Mouse (Mus musculus): ENCODE results near the gene Oat. TPM values are rescaled to one million over a fixed set of nuclear protein-coding genes. Genes with fewer than 3 reads are reported as not detected.

Oat gene
- polyA plus RNA-seq, 1 experiment from 2014 or later = 290 TPM

GRCm38 (mm10) chr7:132559138-132559766, 16.9 kb downstream of the Oat start:
- no peak overlapping the region for H3K9ac ChIP-seq (ENCODE audit: low read length)
- no peaks in the 10 kb centered on the region; the same call in none of the 2 replicates for H3K4me1 ChIP-seq (replicated peaks; ENCODE audit: control insufficient read depth, insufficient read depth, low read length)
- no peak overlapping the region for H3K4me2 ChIP-seq (ENCODE audit: low read depth, low read length)
- H3K4me3 ChIP-seq (ENCODE audit: low read length) = no peak overlapping the region
- H3K27ac ChIP-seq (ENCODE audit: low read length) = no peak overlapping the region
- no peaks in the 10 kb centered on the region for H3K9me3 ChIP-seq (ENCODE audit: control insufficient read depth, low read length)
- peak; percentile 60 for ATAC-seq (ENCODE audit: low read depth)
- H3K36me3 ChIP-seq (ENCODE audit: control insufficient read depth, insufficient read depth, low read length) = peaks cover 53% of the 10 kb centered on the region
- H3K27me3 ChIP-seq (ENCODE audit: control insufficient read depth, insufficient read depth, low read depth, low read length) = no peaks in the 10 kb centered on the region
- 33% methylated on average over 3 of the region's 3 CpGs for WGBS

- ATAC-seq (ENCODE audit: low read depth) = no peak
- Histone ChIP-seq H3K4me1 (replicated peaks; ENCODE audit: control insufficient read depth, insufficient read depth, low read length) (no peaks in the 10 kb centered on the region; the same call in none of the 2 replicates), H3K4me2 (ENCODE audit: low read depth, low read length) (no peak overlapping the region), H3K27ac (ENCODE audit: low read length) (no peak overlapping the region), H3K4me3 (ENCODE audit: low read length) (no peak overlapping the region), H3K9ac (ENCODE audit: low read length) (no peak overlapping the region), H3K36me3 (ENCODE audit: control insufficient read depth, insufficient read depth, low read length) (peaks cover 44% of the 10 kb centered on the region), H3K9me3 (ENCODE audit: control insufficient read depth, low read length) (no peaks in the 10 kb centered on the region), H3K27me3 (ENCODE audit: control insufficient read depth, insufficient read depth, low read depth, low read length) (no peaks in the 10 kb centered on the region)
- 71% methylated on average over 7 of the region's 7 CpGs for WGBS
These were observed 18.0 kb downstream of the Oat start for GRCm38 (mm10) chr7:132558141-132558736.

DNA sequence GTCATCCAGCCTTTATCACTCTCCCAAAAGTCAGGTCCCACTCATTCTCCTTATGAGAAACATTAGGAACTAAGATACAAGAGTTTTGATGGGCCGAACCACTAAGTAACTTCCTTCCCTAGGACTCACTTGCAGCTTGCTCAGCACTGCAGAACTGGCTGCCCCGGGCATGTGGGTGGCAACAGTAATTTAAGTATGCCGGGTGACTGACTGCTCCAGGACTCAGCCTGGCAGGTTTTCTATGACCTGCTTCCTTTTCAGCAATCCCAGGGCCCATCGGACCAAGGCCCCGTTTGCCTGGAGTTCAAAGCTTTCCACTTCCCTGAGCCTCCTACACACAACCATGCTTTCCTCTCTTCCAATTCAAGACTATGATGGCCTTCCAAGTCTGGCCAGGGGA, 19.6 kb downstream of the Oat start:
- no peak overlapping the region for H3K9ac ChIP-seq (ENCODE audit: low read length)
- 82% methylated on average over 5 of the region's 5 CpGs for WGBS
- ATAC-seq (ENCODE audit: low read depth) = no peak

DNA sequence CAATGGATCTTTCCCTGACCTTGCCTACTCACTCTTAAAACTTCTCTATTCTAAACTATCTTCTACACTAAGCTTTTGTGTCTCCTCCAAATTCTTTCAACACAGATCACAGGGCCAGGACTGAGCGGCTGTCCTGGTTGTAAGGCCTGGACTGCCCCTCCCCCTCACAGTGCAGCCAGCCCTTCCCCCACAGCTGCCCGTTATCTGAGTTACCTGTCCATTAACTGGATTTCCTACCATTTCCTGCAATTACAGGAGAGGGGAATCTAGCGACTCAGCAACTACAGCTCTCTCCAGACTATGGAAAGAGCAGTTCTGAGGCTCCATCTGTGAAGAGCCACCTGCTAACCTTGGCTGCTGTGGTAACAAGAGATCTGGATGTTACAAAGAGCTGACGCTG, 20.3 kb downstream of the Oat start:
- Histone ChIP-seq H3K4me3 (ENCODE audit: low read length) (no peak overlapping the region), H3K4me2 (ENCODE audit: low read depth, low read length) (no peak overlapping the region), H3K27ac (ENCODE audit: low read length) (no peak overlapping the region), H3K36me3 (ENCODE audit: control insufficient read depth, insufficient read depth, low read length) (peaks cover 25% of the 10 kb centered on the region), H3K9me3 (ENCODE audit: control insufficient read depth, low read length) (no peaks in the 10 kb centered on the region), H3K27me3 (ENCODE audit: control insufficient read depth, insufficient read depth, low read depth, low read length) (no peaks in the 10 kb centered on the region), H3K4me1 (replicated peaks; ENCODE audit: control insufficient read depth, insufficient read depth, low read length) (no peaks in the 10 kb centered on the region; the same call in none of the 2 replicates), H3K9ac (ENCODE audit: low read length) (no peak overlapping the region)
- no peak for ATAC-seq (ENCODE audit: low read depth)
- 41% methylated on average over 4 of the region's 4 CpGs for WGBS

More for the DNA sequence above, 19.6 kb downstream of the Oat start:
- Histone ChIP-seq H3K9me3 (ENCODE audit: control insufficient read depth, low read length) (no peaks in the 10 kb centered on the region), H3K27me3 (ENCODE audit: control insufficient read depth, insufficient read depth, low read depth, low read length) (no peaks in the 10 kb centered on the region), H3K27ac (ENCODE audit: low read length) (no peak overlapping the region), H3K4me1 (replicated peaks; ENCODE audit: control insufficient read depth, insufficient read depth, low read length) (no peaks in the 10 kb centered on the region; the same call in none of the 2 replicates), H3K4me2 (ENCODE audit: low read depth, low read length) (no peak overlapping the region), H3K36me3 (ENCODE audit: control insufficient read depth, insufficient read depth, low read length) (peaks cover 30% of the 10 kb centered on the region), H3K4me3 (ENCODE audit: low read length) (no peak overlapping the region)

DNA sequence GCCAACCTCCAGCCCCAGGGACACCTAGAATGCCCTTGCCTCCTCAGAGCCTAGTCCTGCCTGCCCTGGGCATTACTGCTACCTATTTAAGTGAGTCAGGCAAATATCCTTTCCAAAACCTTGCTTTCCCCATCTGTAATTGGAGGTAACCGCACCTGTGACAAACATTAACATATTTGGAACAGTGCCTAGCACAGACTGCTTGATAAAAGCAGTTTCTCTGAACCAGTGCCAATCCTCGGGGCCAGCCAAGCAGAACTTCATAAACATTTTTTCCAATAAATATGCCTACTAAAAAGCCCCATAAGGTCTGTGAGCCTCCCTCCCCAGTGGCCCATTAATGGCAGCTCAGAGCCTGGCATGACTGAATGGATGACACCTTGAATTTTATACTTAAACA, 22.1 kb downstream of the Oat start:
- Histone ChIP-seq H3K27ac (ENCODE audit: low read length) (no peak overlapping the region), H3K4me3 (ENCODE audit: low read length) (no peak overlapping the region), H3K36me3 (ENCODE audit: control insufficient read depth, insufficient read depth, low read length) (peaks cover 15% of the 10 kb centered on the region), H3K4me2 (ENCODE audit: low read depth, low read length) (no peak overlapping the region), H3K4me1 (replicated peaks; ENCODE audit: control insufficient read depth, insufficient read depth, low read length) (no peaks in the 10 kb centered on the region; the same call in 1 of the 2 replicates), H3K9me3 (ENCODE audit: control insufficient read depth, low read length) (no peaks in the 10 kb centered on the region), H3K9ac (ENCODE audit: low read length) (no peak overlapping the region), H3K27me3 (ENCODE audit: control insufficient read depth, insufficient read depth, low read depth, low read length) (no peaks in the 10 kb centered on the region)
- ATAC-seq (ENCODE audit: low read depth) = no peak
- WGBS = 32% methylated on average over 2 of the region's 2 CpGs

- H3K4me1 ChIP-seq (replicated peaks; ENCODE audit: control insufficient read depth, insufficient read depth, low read length) = no peaks in the 10 kb centered on the region
- peak overlapping the region; percentile 58 for H3K9ac ChIP-seq (ENCODE audit: low read length)
- H3K9me3 ChIP-seq (ENCODE audit: control insufficient read depth, low read length) = no peaks in the 10 kb centered on the region
- H3K27me3 ChIP-seq (ENCODE audit: control insufficient read depth, insufficient read depth, low read depth, low read length) = no peaks in the 10 kb centered on the region
- under 1% methylated on average over 27 of the region's 27 CpGs for WGBS
- peak; percentile 98 for ATAC-seq (ENCODE audit: low read depth)
- peak overlapping the region; percentile 53 for H3K4me3 ChIP-seq (ENCODE audit: low read length)
- peak overlapping the region; percentile 78 for H3K4me2 ChIP-seq (ENCODE audit: low read depth, low read length)
- no peaks in the 10 kb centered on the region for H3K36me3 ChIP-seq (ENCODE audit: control insufficient read depth, insufficient read depth, low read length)
- H3K27ac ChIP-seq (ENCODE audit: low read length) = no peak overlapping the region
These were observed 24.7 kb downstream of the Oat start for GRCm38 (mm10) chr7:132551351-132552126.

GRCm38 (mm10) chr7:132547126-132547525, 29.1 kb downstream of the Oat start:
- Histone ChIP-seq H3K9me3 (ENCODE audit: control insufficient read depth, low read length) (no peaks in the 10 kb centered on the region), H3K4me1 (replicated peaks; ENCODE audit: control insufficient read depth, insufficient read depth, low read length) (no peaks in the 10 kb centered on the region), H3K9ac (ENCODE audit: low read length) (no peak overlapping the region), H3K27me3 (ENCODE audit: control insufficient read depth, insufficient read depth, low read depth, low read length) (no peaks in the 10 kb centered on the region), H3K4me2 (ENCODE audit: low read depth, low read length) (no peak overlapping the region), H3K36me3 (ENCODE audit: control insufficient read depth, insufficient read depth, low read length) (no peaks in the 10 kb centered on the region), H3K27ac (ENCODE audit: low read length) (no peak overlapping the region), H3K4me3 (ENCODE audit: low read length) (no peak overlapping the region)
- WGBS = 77% methylated on average over 3 of the region's 3 CpGs
- no peak for ATAC-seq (ENCODE audit: low read depth)

GRCm38 (mm10) chr7:132542427-132542826, 33.8 kb downstream of the Oat start:
- no peak overlapping the region for H3K4me3 ChIP-seq (ENCODE audit: low read length)
- H3K4me1 ChIP-seq (replicated peaks; ENCODE audit: control insufficient read depth, insufficient read depth, low read length) = no peaks in the 10 kb centered on the region
- no peak overlapping the region for H3K9ac ChIP-seq (ENCODE audit: low read length)
- no peaks in the 10 kb centered on the region for H3K9me3 ChIP-seq (ENCODE audit: control insufficient read depth, low read length)
- no peak overlapping the region for H3K4me2 ChIP-seq (ENCODE audit: low read depth, low read length)
- H3K36me3 ChIP-seq (ENCODE audit: control insufficient read depth, insufficient read depth, low read length) = no peaks in the 10 kb centered on the region
- WGBS = 43% methylated on average over 4 of the region's 4 CpGs
- H3K27ac ChIP-seq (ENCODE audit: low read length) = no peak overlapping the region
- no peaks in the 10 kb centered on the region for H3K27me3 ChIP-seq (ENCODE audit: control insufficient read depth, insufficient read depth, low read depth, low read length)
- no peak for ATAC-seq (ENCODE audit: low read depth)

GRCm38 (mm10) chr7:132541566-132541965, 34.6 kb downstream of the Oat start:
- Histone ChIP-seq H3K27ac (ENCODE audit: low read length) (no peak overlapping the region), H3K36me3 (ENCODE audit: control insufficient read depth, insufficient read depth, low read length) (no peaks in the 10 kb centered on the region), H3K9me3 (ENCODE audit: control insufficient read depth, low read length) (no peaks in the 10 kb centered on the region), H3K4me2 (ENCODE audit: low read depth, low read length) (no peak overlapping the region), H3K27me3 (ENCODE audit: control insufficient read depth, insufficient read depth, low read depth, low read length) (no peaks in the 10 kb centered on the region), H3K4me1 (replicated peaks; ENCODE audit: control insufficient read depth, insufficient read depth, low read length) (no peaks in the 10 kb centered on the region), H3K4me3 (ENCODE audit: low read length) (no peak overlapping the region), H3K9ac (ENCODE audit: low read length) (no peak overlapping the region)
- 51% methylated on average over 3 of the region's 3 CpGs for WGBS
- no peak for ATAC-seq (ENCODE audit: low read depth)

All from lung, embryonic 16.5 days (tissue).